In the genomic region with DNA sequence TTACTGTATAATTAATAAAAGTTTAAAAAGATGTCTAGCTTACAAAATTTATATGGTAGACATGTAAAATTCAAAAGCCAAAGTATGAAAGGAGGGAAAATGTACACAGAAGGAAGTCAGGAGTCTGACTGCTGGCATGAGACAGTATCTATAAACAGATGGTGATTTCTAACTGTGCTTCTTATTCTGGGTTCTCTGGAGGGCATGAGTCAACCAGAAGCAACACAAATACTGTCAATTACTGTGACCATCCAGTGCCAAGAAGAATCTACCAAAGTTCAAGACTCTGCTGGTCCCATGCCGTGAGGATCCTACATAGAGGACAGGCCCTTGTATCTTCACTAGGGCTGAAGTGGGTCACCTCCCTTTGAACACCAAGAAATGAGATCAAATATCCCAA, we compare ENCODE assay signal across 16 mouse cellular contexts.
"Had no signal": no experiment of that assay in that cellular context is flagged by ENCODE, and none has a peak within 500 bp of the region (broad histone marks: within the 10 kb centered on the region; RNA-seq: fewer than 3 reads in every experiment).

No protein-coding gene starts in this region.

- DNase-seq: kidney, adult 9 months; kidney, postnatal 14 days; kidney, postnatal 4 days; lung, adult 18-20 months; lung, postnatal 14 days; lung, postnatal 4 days; midbrain, embryonic 14.5 days; right cerebral cortex, postnatal 25 days; spleen, adult 18-20 months; thymus, postnatal 25 days had no signal

- H3K27ac ChIP-seq: limb, embryonic 12.5 days; limb, embryonic 15.5 days; liver, embryonic 14.5 days; neural tube, embryonic 12.5 days; neural tube, embryonic 15.5 days; stomach, embryonic 15.5 days had no signal

- H3K4me1 ChIP-seq: limb, embryonic 15.5 days; neural tube, embryonic 12.5 days; neural tube, embryonic 15.5 days; stomach, embryonic 15.5 days had no signal

- H3K27me3 ChIP-seq: limb, embryonic 12.5 days; limb, embryonic 15.5 days; neural tube, embryonic 12.5 days; neural tube, embryonic 15.5 days; stomach, embryonic 15.5 days had no signal

- H3K4me3 ChIP-seq: limb, embryonic 12.5 days; limb, embryonic 15.5 days; neural tube, embryonic 12.5 days; neural tube, embryonic 15.5 days; stomach, embryonic 15.5 days had no signal
